Mouse (Mus musculus) right cerebral cortex, adult 2 months (tissue): ENCODE results near the gene Rpap3.

Experiments
- DNase-seq, 2 experiments: peaks; one replicate each; pipeline ENCODE4 v3.0.0; 2021 to 2022; ENCODE audit warnings: low spot score in 2 of 2

Gene Rpap3

DNA sequence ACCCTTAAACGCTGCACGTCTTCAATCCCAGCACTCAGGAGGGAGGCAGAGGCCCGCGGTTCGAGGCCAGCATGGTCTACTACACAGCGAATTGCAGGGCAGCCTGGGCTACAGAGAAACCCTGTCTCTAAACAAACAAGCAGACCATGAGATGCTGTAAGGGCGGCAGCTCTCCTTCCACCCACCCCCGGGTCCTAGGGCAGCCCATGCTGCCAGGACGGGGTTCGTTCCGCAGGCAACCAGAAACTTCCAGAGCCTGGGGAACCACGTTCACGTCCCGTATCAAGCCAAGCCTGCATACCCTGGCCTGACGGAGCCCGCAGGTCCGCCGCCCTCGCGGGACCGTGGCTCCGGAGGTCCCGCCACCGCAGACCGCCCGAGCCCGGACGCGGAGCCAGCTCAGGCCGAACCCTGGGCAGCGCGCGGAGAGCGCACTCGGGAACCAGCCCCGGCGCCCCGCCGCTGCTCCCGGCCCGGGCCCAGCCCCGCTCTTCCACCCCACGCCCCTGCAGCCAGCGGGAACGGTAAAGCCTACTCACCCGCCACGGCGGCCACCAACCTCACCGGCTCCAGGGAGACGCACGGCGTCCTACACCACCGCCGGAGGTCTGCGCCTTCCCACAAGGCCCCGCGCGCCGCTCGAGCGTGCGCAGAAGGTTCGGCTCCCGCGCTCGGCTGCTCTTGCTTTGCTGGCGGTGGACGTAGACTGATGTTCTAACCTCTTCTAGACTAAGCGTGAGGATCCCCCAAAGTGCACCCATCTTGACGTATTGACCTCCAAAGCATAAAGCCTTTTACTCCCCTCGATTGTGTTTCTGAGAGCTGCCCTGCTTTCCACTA is at the start of gene Rpap3:
Gene Rpap3, minus strand, starts transcription at position 615 of the 840 bp plus-strand sequence.
- DNase-seq: peak; percentile 87 to 90

DNA sequence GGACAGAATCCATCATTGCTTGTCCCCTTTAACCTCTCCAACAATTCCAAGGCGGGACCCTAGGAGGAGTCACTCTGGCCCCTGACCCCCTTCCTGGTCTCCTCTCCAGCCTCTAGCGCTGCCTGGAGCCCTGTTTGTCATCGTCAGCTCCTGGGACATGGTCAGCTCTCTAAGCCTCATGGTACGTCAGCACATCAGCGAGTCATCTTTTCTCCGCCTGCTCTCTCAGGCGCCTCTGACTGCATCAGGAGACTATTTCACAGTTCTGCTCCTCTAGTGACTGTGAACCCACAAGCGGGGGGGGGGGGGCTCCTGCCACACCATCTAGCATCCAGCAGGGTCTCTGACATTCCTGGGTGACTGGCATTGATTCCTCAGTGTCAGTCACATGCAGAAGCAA is 49.7 kb upstream of the Rpap3 start:
- no peak for DNase-seq

DNA sequence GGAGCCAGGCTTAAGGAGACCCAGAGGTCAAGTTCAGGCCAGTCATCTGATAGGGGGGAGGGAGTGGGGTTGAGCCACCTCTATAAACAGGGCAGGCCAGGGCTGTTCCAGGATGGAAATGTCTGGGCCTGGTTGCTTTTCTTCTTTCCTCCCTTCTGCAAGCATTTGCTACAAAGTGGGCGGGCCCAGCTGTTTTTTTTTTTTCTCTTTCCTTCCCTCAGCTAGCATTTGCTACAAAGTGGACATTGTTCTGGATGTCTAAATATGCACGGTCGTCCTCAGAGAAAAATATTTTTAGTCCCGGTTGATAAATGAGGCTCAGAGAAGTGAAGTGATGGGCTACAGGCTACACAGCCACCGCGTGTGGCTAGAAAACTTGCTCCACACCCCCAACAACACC is 48.9 kb upstream of the Rpap3 start:
- DNase-seq: no peak

DNA sequence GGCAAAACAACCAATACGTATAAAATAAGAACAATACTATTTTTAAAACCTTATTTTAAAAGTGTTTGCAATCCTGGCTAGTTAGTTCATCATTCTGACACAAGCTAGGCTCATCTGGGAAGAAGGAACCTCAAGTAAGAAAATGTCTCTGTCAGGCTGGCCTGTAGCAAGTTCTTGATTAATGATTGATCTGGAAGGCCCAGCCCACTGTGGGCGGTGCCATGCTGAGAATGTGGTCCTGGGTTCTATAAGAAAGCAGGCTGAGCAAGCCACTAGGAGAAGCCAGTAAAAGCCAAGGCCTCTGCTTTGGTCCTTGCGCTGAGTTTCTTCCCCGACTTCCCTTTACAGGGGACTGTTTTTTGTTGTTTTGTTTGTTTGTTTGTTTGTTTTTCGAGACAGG is 46.9 kb upstream of the Rpap3 start:
- no peak for DNase-seq

DNA sequence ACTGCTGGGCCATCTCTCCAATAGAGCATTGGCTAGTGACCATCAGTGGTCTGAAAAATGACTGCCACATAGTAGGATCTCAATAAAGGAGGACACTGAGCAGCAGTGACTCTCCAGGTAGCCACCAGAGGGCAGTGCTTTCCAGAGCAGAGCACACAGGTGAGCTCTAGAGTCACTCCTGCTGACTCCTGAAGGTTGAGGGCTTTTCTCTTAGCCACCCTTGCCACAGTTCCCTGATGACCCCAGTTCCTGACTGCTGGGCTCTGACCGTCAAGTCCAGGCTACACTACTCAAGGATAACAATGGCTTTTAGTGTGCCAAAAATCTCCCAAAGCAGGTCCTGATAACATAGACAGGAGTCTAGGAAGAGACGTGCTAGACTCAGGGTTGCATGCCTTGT is 46.1 kb upstream of the Rpap3 start:
- no peak for DNase-seq

DNA sequence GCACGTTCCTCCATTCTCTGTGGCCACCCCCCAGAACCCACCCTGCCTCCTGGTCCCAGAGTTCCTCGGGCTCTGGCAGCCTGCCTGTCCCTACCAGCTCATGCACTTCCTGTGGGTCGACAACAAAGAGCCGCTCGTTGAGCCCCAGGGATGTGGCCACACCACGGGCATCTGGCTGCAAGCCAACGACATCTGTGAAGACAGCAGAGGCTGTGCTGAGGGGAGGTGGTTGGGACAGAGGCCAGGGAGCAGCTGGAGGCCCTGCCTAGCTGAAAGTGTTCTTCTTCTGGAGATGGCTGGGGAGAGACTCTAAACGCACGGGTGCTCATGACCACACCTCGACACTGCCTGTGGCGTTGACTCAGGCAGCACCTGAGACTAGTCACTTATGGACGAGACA is 45.1 kb upstream of the Rpap3 start:
- DNase-seq: peak; percentile 67 to 75

DNA sequence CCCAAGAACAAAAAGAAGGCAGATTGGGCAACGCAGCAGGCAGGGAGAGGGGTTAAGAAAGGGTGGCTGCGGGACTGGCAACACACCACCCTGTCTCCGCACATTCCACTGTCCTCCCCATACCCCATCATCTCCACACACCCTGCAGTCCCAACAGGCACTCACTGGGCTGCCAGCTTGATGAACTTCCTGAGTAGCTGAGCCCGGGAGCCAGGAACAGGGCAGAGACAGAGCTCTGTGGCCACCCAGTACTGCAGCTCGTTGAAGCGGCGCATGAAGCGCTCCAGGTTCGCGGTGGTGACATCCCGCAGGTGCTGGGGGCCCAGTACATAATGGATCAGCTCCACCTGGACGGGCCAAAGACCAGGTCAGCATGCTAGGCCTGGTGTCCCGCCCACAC is 44.2 kb upstream of the Rpap3 start:
- DNase-seq: no peak

DNA sequence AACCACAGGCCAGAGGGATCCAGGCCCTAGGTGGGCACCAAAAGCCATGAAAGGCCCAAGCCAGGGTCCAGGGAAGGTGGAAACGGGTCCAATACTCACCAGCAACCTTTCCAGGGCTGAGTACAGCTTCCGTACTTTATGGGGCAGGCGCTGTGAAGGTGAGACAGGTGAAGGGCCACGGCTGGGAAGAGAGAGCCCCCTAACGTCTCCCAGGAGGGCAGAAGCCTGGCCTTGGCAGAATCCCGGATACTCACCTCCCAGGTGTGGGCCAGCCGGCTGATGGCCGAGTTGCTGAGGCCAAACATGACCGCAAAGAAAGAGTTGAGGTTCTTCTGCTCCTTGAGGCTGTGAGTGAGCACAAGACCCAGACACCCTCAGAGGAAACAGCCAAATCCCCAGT is 43.8 kb upstream of the Rpap3 start:
- DNase-seq: no peak

DNA sequence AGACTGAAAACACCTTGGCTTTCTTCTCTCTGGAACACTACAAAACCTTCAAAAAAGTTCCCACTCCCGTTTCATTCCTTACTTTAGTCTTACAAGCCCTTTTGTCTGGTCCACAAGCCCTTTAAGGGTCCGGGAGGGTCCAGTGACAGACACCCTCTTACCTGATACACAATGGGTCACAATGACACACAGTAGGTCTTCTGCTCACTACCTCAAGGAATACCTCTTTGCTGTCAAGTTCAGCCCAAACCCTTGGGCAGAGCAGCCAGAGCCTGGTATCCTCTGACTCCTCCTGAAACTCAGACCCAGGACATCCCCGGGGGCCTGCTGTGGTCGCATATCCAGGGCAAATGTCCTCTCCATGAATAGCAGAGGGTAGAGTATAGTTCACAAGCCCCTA is 43.3 kb upstream of the Rpap3 start:
- DNase-seq: no peak

DNA sequence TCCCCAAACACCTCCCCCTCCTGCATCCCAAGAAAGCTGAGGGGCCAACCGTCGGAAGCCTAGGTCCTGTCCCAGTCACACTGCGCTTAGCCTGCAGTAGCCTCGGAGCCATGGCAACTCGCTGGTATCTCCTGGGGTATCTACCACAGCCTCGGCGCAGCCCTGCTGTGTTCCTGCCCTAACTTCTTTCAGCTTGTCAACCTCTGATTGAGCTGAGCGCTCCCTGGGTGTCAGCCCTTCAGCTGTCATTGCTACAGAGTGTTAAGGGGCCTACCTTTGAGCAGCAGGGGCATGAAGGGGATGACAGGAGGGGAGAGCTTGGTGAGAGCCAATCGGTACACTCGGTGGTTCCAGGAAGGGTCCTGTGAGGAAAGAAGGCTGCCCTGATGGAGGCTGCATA is 42.7 kb upstream of the Rpap3 start:
- DNase-seq: no peak

DNA sequence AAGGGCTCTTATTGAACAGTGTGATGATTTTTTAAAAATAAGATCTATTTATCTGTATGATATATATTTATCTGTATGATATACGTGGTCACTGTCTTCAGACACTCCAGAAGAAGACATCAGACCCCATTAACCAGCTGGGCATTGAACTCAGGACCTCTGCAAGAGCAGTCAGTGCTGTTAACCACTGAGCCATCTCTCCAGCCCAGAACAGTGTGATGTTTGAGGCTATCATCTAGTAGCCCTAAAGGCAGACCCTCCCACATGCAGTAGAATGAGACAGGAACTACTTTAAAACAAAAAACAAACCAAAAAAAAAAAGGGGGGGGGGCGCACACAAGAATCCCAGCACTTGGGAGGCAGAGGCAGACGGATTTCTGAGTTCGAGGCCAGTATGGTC is 41.9 kb upstream of the Rpap3 start:
- no peak for DNase-seq

DNA sequence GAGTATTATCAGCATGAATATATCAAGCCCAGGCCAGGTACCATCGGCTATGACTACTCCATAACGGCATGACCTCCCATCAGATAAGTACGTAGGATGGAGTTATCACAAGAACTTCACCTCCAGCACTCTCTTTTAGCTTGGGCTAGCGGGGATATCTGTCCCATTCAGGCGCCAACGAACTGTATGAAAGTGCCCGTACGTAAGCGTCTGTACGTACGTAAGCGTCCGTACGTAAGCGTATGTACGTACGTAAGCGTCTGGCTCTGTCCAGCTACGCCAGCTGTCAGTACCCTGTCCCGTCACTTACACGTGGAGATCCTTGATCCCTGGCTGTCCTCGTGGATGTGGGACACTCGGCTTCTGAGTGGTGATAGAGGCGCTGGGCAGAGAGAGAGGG is 41.1 kb upstream of the Rpap3 start:
- no peak for DNase-seq

DNA sequence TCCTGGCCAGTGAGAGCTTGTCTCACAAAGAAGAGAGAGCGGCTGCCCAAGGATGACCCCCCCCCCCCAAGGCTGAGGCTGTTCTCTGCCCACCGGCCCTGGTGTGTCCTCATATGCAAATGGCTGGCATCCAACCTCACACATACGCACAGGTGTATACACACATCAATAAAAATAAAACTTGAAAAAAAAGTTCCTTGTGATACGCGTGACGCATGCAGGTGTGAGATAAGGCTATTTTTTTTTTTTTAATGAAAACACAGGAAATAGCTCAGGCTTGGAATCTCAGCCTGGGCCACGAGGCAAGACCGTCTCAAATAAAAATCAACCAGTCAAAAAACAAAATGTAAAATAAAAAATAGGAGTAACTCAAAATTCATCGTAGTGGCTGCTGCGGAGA is 40.7 kb upstream of the Rpap3 start:
- DNase-seq: no peak

DNA sequence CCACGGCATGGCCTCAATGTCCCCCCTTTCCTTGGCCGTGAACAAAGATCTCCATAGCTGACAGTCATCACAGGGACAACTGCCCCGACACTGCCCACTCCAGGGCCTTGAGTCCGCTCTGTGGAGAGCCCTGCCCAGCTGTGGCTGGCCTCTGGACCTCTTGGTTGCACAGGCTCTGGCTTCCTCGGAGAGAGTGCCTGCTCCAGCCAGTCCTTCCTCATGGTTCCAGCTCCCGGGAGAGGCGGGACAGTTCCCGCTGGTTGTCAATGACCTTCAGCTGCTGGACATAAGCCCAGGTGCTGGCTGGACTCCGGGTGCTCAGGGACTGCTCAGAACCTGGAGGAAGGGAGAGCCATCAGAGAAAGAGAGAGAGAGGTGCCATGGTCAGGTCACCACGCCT is 39.7 kb upstream of the Rpap3 start:
- DNase-seq: no peak

DNA sequence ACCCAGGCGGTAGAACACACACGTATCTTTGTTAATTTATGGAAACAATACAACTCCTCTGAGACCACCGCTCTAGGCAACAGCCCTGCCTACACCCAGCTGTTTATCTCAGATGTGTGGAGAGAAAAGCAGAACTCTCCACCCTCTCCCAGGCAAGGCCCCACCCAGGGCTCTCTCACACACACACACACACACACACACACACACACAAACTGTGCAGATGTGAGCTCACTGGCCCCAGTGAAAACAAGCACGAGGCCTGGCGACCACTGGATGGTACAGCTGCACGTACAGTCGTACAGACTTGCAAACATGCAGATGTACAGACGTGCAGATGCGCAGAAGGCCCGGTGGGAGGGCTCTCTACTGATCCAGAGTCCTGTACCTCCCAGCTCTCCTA is 39.3 kb upstream of the Rpap3 start:
- no peak for DNase-seq

DNA sequence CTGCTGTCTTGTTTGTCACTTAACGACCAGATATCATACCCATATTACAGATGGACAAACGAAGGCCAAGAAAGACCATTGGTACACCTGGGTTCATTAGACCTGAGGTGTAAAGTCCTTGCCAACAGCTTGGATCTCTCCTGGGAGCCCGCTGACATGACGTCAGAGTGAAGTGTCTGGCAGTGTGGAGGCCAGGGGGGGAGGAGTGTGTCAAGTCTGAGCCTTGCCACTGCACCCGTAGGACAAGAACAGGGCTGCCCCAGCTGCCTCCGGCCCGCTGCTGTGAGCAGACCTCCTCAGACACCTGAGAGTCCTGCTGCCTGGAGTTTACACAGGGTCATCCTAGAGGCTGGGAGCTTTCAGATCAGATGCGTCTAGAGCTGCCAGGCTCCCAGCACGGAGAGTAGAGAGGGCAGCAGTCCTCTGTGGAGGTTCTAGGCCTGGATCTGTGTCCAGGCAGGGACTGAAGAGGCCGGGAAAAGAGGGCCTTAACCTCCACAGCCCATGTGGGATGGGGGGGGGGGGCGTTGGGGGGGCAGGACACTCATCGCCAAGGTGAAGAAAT is 38.4 kb upstream of the Rpap3 start:
- no peak for DNase-seq

DNA sequence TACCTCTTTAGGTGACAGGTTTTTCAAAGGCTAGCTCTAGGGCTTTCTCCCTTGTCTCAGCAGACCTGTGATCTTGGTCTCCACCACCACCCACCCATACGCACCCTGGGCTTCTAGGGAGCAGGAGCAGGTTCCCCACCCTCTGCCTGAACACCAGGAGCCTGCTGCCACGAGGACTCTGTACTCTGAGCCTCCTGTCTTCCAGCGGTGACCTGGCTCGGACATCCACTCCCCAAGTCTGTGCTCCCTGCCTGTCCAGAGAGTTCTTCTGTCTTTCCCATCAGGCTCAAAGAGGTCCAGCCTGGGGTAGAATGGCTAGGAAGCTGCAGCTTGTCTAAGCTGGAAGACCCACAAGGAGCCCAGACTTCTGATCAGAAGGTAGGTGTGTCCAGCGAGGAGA is 37.6 kb upstream of the Rpap3 start:
- DNase-seq: no peak

DNA sequence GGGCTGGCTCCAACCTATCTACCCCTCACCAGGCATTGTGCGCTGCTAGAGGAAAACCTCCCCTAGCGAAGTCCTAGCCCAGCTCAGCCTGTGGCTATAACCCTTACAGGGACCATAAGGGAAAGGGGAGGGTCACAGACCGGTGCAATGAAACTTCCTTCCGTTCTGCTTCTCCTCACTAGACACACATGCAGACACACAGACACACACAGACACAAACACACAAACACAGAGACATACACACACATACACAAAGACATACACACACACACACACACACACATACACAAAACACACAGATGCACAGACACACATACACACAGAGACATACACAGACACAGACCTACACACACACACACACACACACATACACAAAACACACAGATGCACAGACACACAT is 37.0 kb upstream of the Rpap3 start:
- no peak for DNase-seq

DNA sequence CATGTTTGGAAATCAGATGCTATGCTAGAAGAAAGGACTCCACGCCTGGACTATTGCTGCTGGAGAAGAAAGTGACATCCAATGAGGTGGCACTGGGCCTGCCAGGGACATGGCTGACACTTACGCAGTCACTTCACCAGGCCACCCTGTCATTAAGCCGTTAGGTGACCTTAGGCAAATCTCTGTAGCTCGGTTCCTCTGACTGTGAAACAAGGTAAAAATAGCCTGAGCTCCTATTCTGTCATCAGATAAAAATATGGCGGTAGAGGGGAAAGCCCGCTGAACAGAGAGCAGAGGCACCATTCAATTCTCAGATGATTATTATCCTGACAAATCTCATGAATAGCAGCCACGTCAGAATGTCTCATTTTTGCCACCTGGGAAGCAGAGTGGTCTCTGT is 36.4 kb upstream of the Rpap3 start:
- DNase-seq: no peak

DNA sequence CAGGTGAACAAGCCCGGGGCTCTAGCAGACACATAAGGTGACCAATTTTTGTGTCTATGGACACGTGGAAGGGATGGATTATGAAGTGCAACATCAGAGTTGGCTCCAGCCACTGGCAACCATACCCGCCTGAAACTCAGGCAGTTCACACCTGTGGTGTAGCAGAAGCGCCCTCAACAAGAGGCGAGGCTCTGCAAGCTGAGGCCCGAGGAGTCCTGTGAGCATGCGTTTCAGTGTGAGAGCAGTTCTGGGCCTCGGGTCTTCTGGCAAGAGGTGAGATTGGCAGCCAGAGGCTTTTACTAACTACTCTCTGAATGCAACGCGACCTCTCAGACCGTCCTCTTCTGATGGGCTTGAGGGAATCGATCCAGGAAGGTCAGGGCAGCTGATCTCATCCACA is 36.0 kb upstream of the Rpap3 start:
- DNase-seq: no peak

DNA sequence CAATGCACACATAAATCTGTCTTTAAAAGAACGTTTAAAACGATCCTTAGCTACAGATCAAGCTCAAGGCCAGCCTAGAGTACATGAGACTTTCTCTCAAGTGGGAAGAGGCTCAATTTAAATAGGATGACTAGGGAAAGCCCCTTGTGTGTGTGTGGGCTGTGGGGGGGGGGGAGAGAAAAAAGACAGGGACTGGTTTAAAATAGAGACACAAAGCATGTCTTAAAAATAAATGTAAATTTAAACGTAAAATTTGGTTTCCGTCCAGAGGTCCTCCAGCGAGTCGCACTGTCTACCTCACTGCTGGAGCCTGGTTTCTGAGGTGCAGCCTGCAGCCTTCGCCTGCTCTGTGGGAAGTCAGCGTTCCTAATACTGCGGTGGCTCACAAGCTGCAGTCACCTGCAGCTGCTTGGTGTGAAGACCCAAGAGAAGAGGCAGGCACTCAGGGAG is 34.7 kb upstream of the Rpap3 start:
- no peak for DNase-seq

DNA sequence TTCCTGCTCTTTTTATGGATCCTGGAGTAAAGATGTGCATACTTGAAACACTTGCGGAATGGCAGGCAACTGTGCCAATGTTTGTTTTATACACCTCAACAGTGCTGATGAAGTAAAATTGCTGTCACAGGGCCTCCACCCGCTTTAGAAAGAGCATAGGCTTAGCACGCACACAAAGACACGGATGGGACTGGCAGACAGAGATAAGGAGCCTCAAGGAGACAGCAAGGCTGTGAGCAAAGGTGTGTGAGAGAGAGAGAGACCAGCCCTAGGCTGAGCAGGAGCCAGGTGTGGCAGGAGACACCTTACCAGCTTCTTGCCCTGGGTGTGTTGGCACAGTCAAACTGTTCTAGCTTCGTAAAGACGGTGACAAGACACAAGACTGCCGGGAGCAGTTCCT is 33.3 kb upstream of the Rpap3 start:
- DNase-seq: no peak

DNA sequence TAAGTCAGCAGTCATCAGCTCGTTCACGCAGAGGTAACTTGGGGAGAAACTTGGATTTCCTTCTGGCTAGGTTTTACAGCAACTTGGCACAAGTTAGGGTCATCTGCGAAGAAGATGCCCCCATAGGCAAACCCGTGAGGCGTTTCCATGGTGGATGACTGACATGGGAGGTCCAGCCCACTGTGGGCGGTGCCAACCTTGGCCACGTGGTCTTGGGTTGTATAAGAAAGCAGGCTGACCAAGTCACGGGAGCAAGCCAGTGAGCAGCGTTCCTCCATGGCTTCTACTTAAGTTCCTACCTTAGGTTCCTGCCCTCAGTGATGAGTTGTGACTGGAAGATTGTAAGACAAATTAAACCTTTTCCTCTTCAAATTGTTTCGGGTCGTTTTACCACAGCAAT is 26.4 kb upstream of the Rpap3 start:
- no peak for DNase-seq

DNA sequence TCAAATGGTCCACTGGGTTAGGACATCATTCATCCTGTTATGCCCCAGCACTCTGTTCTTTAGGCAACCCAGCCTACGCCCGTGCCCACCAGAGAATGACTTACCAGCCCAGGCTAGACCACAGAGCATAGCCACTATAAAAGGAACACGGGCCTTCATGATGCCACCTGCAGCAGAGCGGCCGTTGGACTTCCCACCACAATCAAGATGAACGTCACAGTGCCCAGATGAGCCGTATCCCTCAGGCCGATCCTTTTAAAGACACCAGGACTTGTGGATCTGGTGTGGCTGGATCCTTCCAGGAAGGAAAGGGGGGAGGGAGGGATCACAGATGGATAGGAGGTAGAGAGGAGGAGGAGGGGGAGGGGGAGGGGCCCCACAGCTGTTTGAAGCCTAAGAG is 25.5 kb upstream of the Rpap3 start, which contains the start of gene Endou:
Gene Endou, minus strand, starts transcription at position 229 of the 400 bp plus-strand sequence.
- DNase-seq: no peak
